Mouse (Mus musculus): ENCODE results near the gene Galnt9.

Gene Galnt9

GRCm38 (mm10) chr5:110629525-110630120 is 85.5 kb downstream of the Galnt9 start:
- DNase-seq (ENCODE audit: inconsistent ontology term) = peak; percentile 64

GRCm38 (mm10) chr5:110635951-110636707 is 92.0 kb downstream of the Galnt9 start:
- DNase-seq (ENCODE audit: inconsistent ontology term) = peak; percentile 32

- no peak for DNase-seq (ENCODE audit: inconsistent ontology term)
These were observed 94.3 kb downstream of the Galnt9 start for GRCm38 (mm10) chr5:110638306-110639074.

GRCm38 (mm10) chr5:110639459-110639858 is 95.3 kb downstream of the Galnt9 start:
- DNase-seq (ENCODE audit: inconsistent ontology term) = no peak

GRCm38 (mm10) chr5:110646377-110646776 is 102.2 kb downstream of the Galnt9 start:
- DNase-seq (ENCODE audit: inconsistent ontology term) = no peak

- DNase-seq (ENCODE audit: inconsistent ontology term) = peak; percentile 93
These were observed 108.8 kb downstream of the Galnt9 start, which contains the start of the genes Noc4l and Ddx51 for GRCm38 (mm10) chr5:110652719-110653648. Noc4l (minus strand) TSS chr5:110653417. Ddx51 (plus strand) TSS chr5:110653451.

GRCm38 (mm10) chr5:110653686-110654085 is 109.5 kb downstream of the Galnt9 start:
- DNase-seq (ENCODE audit: inconsistent ontology term) = no peak

- no peak for DNase-seq (ENCODE audit: inconsistent ontology term)
These were observed 115.5 kb downstream of the Galnt9 start for GRCm38 (mm10) chr5:110659682-110660081.

- DNase-seq (ENCODE audit: inconsistent ontology term) = no peak
These were observed 119.9 kb downstream of the Galnt9 start for GRCm38 (mm10) chr5:110664041-110664440.

GRCm38 (mm10) chr5:110664750-110665269 is 120.7 kb downstream of the Galnt9 start:
- no peak for DNase-seq (ENCODE audit: inconsistent ontology term)

GRCm38 (mm10) chr5:110665486-110666121 is 121.4 kb downstream of the Galnt9 start:
- no peak for DNase-seq (ENCODE audit: inconsistent ontology term)
